ENCODE assay signal across 12 mouse cellular contexts in the genomic region with DNA sequence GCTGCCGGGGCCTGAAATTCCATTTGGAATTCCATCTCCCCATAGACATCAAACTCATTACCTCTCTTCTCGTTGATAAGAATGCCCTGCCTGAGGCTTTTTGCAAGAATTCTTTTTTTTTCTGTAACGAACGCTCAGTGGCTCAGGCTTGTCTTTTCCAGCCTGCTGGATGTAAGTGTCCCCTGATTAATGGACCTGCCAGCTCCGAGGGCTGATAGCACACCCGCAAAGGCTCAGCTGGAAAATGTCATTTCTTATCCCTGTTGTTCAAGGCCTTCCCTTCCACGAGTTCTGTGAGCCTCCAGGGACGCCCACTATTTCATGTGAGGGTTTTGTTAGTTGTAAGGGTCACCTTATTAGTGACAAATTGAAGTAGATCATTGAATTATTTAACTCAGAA. TPM values are rescaled to one million over a fixed set of nuclear protein-coding genes. Genes with fewer than 3 reads are reported as not detected.
A peak's percentile ranks its signal among the peaks of the same experiment; 100 is the strongest.
DNase-seq lines count a peak whose midpoint lies in the region; ATAC-seq lines count a peak whose summit lies in the region.
"Had no signal": no experiment of that assay in that cellular context is flagged by ENCODE, and none has a peak within 500 bp of the region (broad histone marks: within the 10 kb centered on the region; RNA-seq: fewer than 3 reads in every experiment).

No protein-coding gene starts in this region.

- H3K9me3 ChIP-seq in heart, embryonic 13.5 days, result no peaks in the 10 kb centered on the region
- no peaks in the 10 kb centered on the region for H3K9me3 ChIP-seq in forebrain, embryonic 16.5 days (ENCODE audit: control insufficient read depth, low read length)
- no peaks in the 10 kb centered on the region for H3K9me3 ChIP-seq in midbrain, embryonic 15.5 days
- H3K9me3 ChIP-seq: embryonic facial prominence, embryonic 12.5 days; intestine, embryonic 15.5 days had no signal

- no peak overlapping the region for H3K9ac ChIP-seq in heart, embryonic 13.5 days
- H3K9ac ChIP-seq in forebrain, embryonic 16.5 days (replicated peaks; ENCODE audit: low read depth, low read length), result no peak overlapping the region
- H3K9ac ChIP-seq in midbrain, embryonic 15.5 days, result no peak overlapping the region
- H3K9ac ChIP-seq: embryonic facial prominence, embryonic 12.5 days; intestine, embryonic 15.5 days had no signal

- H3K4me1 ChIP-seq in heart, embryonic 13.5 days, result peaks cover 36% of the 10 kb centered on the region
- H3K4me1 ChIP-seq in forebrain, embryonic 16.5 days (replicated peaks; ENCODE audit: control insufficient read depth, insufficient read depth, low read length), result 0 out of 2 replicates have a peak, but pooled peaks cover 2% of the 10 kb centered on the region
- H3K4me1 ChIP-seq in midbrain, embryonic 15.5 days, result peaks cover 15% of the 10 kb centered on the region
- H3K4me1 ChIP-seq: embryonic facial prominence, embryonic 12.5 days had no signal

- H3K36me3 ChIP-seq in heart, embryonic 13.5 days, result no peaks in the 10 kb centered on the region
- H3K36me3 ChIP-seq in forebrain, embryonic 16.5 days (ENCODE audit: control insufficient read depth, insufficient read depth), result no peaks in the 10 kb centered on the region
- H3K36me3 ChIP-seq in midbrain, embryonic 15.5 days (replicated peaks), result no peaks in the 10 kb centered on the region
- H3K36me3 ChIP-seq: embryonic facial prominence, embryonic 12.5 days; intestine, embryonic 15.5 days had no signal

- no peak for DNase-seq in heart, postnatal 4 days
- peak; percentile 35 for DNase-seq in ZHBTc4 (ENCODE audit: low read depth, low spot score)
- no peak for DNase-seq in thymus, postnatal 25 days
- DNase-seq in left cerebral cortex, postnatal 10 days (ENCODE audit: extremely low spot score in 1 of 2, low spot score in 2 of 2), result no peak
- DNase-seq: layer of hippocampus, adult 9-11 months; lung, adult 18-20 months had no signal

- H3K4me3 ChIP-seq in heart, embryonic 13.5 days, result no peak overlapping the region
- no peak overlapping the region for H3K4me3 ChIP-seq in forebrain, embryonic 16.5 days (replicated peaks; ENCODE audit: low read length)
- no peak overlapping the region for H3K4me3 ChIP-seq in midbrain, embryonic 15.5 days
- H3K4me3 ChIP-seq: embryonic facial prominence, embryonic 12.5 days; intestine, embryonic 15.5 days; megakaryocyte, embryonic 14.5 days had no signal

- H3K27ac ChIP-seq in heart, embryonic 13.5 days (replicated peaks), result 0 out of 2 replicates have a peak overlapping the region, but pooled peaks have one; percentile 31
- peak overlapping the region; percentile 43 for H3K27ac ChIP-seq in forebrain, embryonic 16.5 days (ENCODE audit: low read length)
- H3K27ac ChIP-seq in midbrain, embryonic 15.5 days, result peak overlapping the region; percentile 57
- H3K27ac ChIP-seq: embryonic facial prominence, embryonic 12.5 days; intestine, embryonic 15.5 days had no signal

- intact Hi-C loops in left cerebral cortex, postnatal 10 days (cut with DNase I), result loop anchor here (10.0 kb wide), 1 partner anchor 101 kb away; no protein-coding TSS in a partner anchor

- ATAC-seq in heart, embryonic 13.5 days (ENCODE audit: extremely low read depth, insufficient number of reproducible peaks, low FRiP score, low TSS enrichment), result no peak
- no peak; the same call in 1 of the 2 replicates for ATAC-seq in forebrain, embryonic 16.5 days
- peak; percentile 70 for ATAC-seq in midbrain, embryonic 15.5 days (replicated peaks)
- ATAC-seq: intestine, embryonic 15.5 days had no signal

- H3K27me3 ChIP-seq in heart, embryonic 13.5 days (replicated peaks), result no peaks in the 10 kb centered on the region
- no peaks in the 10 kb centered on the region for H3K27me3 ChIP-seq in forebrain, embryonic 16.5 days (replicated peaks; ENCODE audit: control insufficient read depth, insufficient read depth, low read length)
- H3K27me3 ChIP-seq in midbrain, embryonic 15.5 days (replicated peaks), result no peaks in the 10 kb centered on the region
- H3K27me3 ChIP-seq: embryonic facial prominence, embryonic 12.5 days; intestine, embryonic 15.5 days had no signal

- H3K4me2 ChIP-seq in heart, embryonic 13.5 days, result no peak overlapping the region
- H3K4me2 ChIP-seq in forebrain, embryonic 16.5 days (ENCODE audit: low read length), result no peak overlapping the region
- H3K4me2 ChIP-seq in midbrain, embryonic 15.5 days, result no peak overlapping the region
- H3K4me2 ChIP-seq: embryonic facial prominence, embryonic 12.5 days; intestine, embryonic 15.5 days had no signal

- WGBS in heart, embryonic 13.5 days, result 9% methylated on average over 8 of the region's 8 CpGs
- WGBS in forebrain, embryonic 16.5 days, result 5% methylated on average over 8 of the region's 8 CpGs
- 12% methylated on average over 8 of the region's 8 CpGs for WGBS in midbrain, embryonic 15.5 days

RNA-seq across cellular contexts. Expression of a gene that starts 3.3 kb away (rescaled TPM):
- polyA plus RNA-seq in heart, embryonic 13.5 days (2015; fragmentation: Nextera tagmentation; extraction: Ambion mirVana), result 10.6 and 12.1 TPM in 2 replicates
- total RNA-seq in heart, postnatal 4 days (2021), result 10 to 100 TPM; 61.4 to 63.9 TPM
- 16.8 and 21.9 TPM in 2 replicates for polyA plus RNA-seq in forebrain, embryonic 16.5 days (2015; fragmentation: Nextera tagmentation; extraction: Ambion mirVana)
- polyA plus RNA-seq in midbrain, embryonic 15.5 days (2015; fragmentation: Nextera tagmentation; extraction: Ambion mirVana), result 29.8 and 33.9 TPM in 2 replicates
- 10 to 100 TPM; 56.2 to 58.6 TPM for total RNA-seq in left cerebral cortex, postnatal 10 days (2021)
